Mouse (Mus musculus): Measurements from ENCODE around the gene Pkn3. TPM values are rescaled to one million over a fixed set of nuclear protein-coding genes. Genes with fewer than 3 reads are reported as not detected.

The Pkn3 gene
- polyA plus RNA-seq, 1 experiment = 4.3 TPM

GRCm38 (mm10) chr2:30100214-30100613 is 22.7 kb downstream of the Pkn3 start:
- no peak for TF ChIP-seq POLR2AphosphoS2 (IDR thresholded peaks at IDR 0.05; ENCODE audit: insufficient read length, low read depth)
- no peak for TF ChIP-seq E2F4 (IDR thresholded peaks at IDR 0.05; ENCODE audit: insufficient read depth)
- TF ChIP-seq MYOG (IDR thresholded peaks at IDR 0.05; ENCODE audit: control insufficient read depth in 1 of 3, insufficient read depth in 1 of 3, insufficient read length in 2 of 3, low read depth in 2 of 3) = no peak
- no peak for TF ChIP-seq CEBPB (IDR thresholded peaks at IDR 0.05; ENCODE audit: insufficient read depth, poor library complexity, severe bottlenecking)
- TF ChIP-seq TCF3 (IDR thresholded peaks at IDR 0.05; ENCODE audit: insufficient read length, low read depth) = no peak
- TF ChIP-seq REST (IDR thresholded peaks at IDR 0.05; ENCODE audit: insufficient read depth, insufficient read length) = no peak
- H3K27me3 ChIP-seq (ENCODE audit: control insufficient read depth, insufficient read depth, insufficient read length) = no peaks in the 10 kb centered on the region
- H3K4me3 ChIP-seq = no peak overlapping the region
- no peaks in the 10 kb centered on the region for H3K36me3 ChIP-seq (ENCODE audit: control insufficient read depth, insufficient read depth)
- peaks cover 2% of the 10 kb centered on the region for H3K79me2 ChIP-seq (ENCODE audit: control insufficient read depth, insufficient read depth)
- H3ac ChIP-seq (ENCODE audit: control insufficient read depth, insufficient read length) = no peak overlapping the region
- H3K4me2 ChIP-seq (ENCODE audit: low read depth) = no peak overlapping the region

- Histone ChIP-seq H3K79me2 (ENCODE audit: control insufficient read depth, insufficient read depth) (no peaks in the 10 kb centered on the region), H3K4me3 (no peak overlapping the region), H3ac (ENCODE audit: control insufficient read depth, insufficient read length) (no peak overlapping the region), H3K27me3 (ENCODE audit: control insufficient read depth, insufficient read depth, insufficient read length) (no peaks in the 10 kb centered on the region), H3K4me2 (ENCODE audit: low read depth) (no peak overlapping the region), H3K36me3 (ENCODE audit: control insufficient read depth, insufficient read depth) (no peaks in the 10 kb centered on the region)
- TF ChIP-seq POLR2AphosphoS2 (IDR thresholded peaks at IDR 0.05; ENCODE audit: insufficient read length, low read depth) (no peak), MYOD1 (IDR thresholded peaks at IDR 0.05; ENCODE audit: control insufficient read depth in 1 of 3, insufficient read length in 2 of 3, low read depth in 2 of 3) (no peak), SRF (IDR thresholded peaks at IDR 0.05; ENCODE audit: control insufficient read depth, insufficient read length, low read depth) (no peak), TCF12 (IDR thresholded peaks at IDR 0.05; ENCODE audit: insufficient read depth, poor library complexity, severe bottlenecking) (no peak), MYOG (IDR thresholded peaks at IDR 0.05; ENCODE audit: control insufficient read depth in 1 of 3, insufficient read depth in 1 of 3, insufficient read length in 2 of 3, low read depth in 2 of 3) (no peak), TCF3 (IDR thresholded peaks at IDR 0.05; ENCODE audit: insufficient read length, low read depth) (no peak), USF1 (IDR thresholded peaks at IDR 0.05; ENCODE audit: low read depth) (no peak), CEBPB (IDR thresholded peaks at IDR 0.05; ENCODE audit: insufficient read depth, poor library complexity, severe bottlenecking) (no peak), E2F4 (IDR thresholded peaks at IDR 0.05; ENCODE audit: insufficient read depth) (no peak), POLR2A (IDR thresholded peaks at IDR 0.05; ENCODE audit: insufficient read length, low read depth) (no peak), MAX (IDR thresholded peaks at IDR 0.05; ENCODE audit: low read depth) (no peak), REST (IDR thresholded peaks at IDR 0.05; ENCODE audit: insufficient read depth, insufficient read length) (no peak)
Measured at GRCm38 (mm10) chr2:30106364-30106763, 28.9 kb downstream of the Pkn3 start.

GRCm38 (mm10) chr2:30107646-30108045 is 30.2 kb downstream of the Pkn3 start:
- Histone ChIP-seq H3ac (ENCODE audit: control insufficient read depth, insufficient read length) (no peak overlapping the region), H3K4me3 (no peak overlapping the region), H3K79me2 (ENCODE audit: control insufficient read depth, insufficient read depth) (no peaks in the 10 kb centered on the region), H3K27me3 (ENCODE audit: control insufficient read depth, insufficient read depth, insufficient read length) (no peaks in the 10 kb centered on the region), H3K4me2 (ENCODE audit: low read depth) (no peak overlapping the region), H3K36me3 (ENCODE audit: control insufficient read depth, insufficient read depth) (no peaks in the 10 kb centered on the region)
- TF ChIP-seq TCF3 (IDR thresholded peaks at IDR 0.05; ENCODE audit: insufficient read length, low read depth) (no peak), MYOD1 (IDR thresholded peaks at IDR 0.05; ENCODE audit: control insufficient read depth in 1 of 3, insufficient read length in 2 of 3, low read depth in 2 of 3) (no peak), E2F4 (IDR thresholded peaks at IDR 0.05; ENCODE audit: insufficient read depth) (no peak), POLR2A (IDR thresholded peaks at IDR 0.05; ENCODE audit: insufficient read length, low read depth) (no peak), MAX (IDR thresholded peaks at IDR 0.05; ENCODE audit: low read depth) (no peak), REST (IDR thresholded peaks at IDR 0.05; ENCODE audit: insufficient read depth, insufficient read length) (no peak), TCF12 (IDR thresholded peaks at IDR 0.05; ENCODE audit: insufficient read depth, poor library complexity, severe bottlenecking) (no peak), SRF (IDR thresholded peaks at IDR 0.05; ENCODE audit: control insufficient read depth, insufficient read length, low read depth) (no peak), MYOG (IDR thresholded peaks at IDR 0.05; ENCODE audit: control insufficient read depth in 1 of 3, insufficient read depth in 1 of 3, insufficient read length in 2 of 3, low read depth in 2 of 3) (no peak)

- H3K36me3 ChIP-seq (ENCODE audit: control insufficient read depth, insufficient read depth) = no peaks in the 10 kb centered on the region
- no peaks in the 10 kb centered on the region for H3K27me3 ChIP-seq (ENCODE audit: control insufficient read depth, insufficient read depth, insufficient read length)
- no peaks in the 10 kb centered on the region for H3K79me2 ChIP-seq (ENCODE audit: control insufficient read depth, insufficient read depth)
- H3K4me2 ChIP-seq (ENCODE audit: low read depth) = no peak overlapping the region
- H3K4me3 ChIP-seq = no peak overlapping the region
- TF ChIP-seq TCF12 (IDR thresholded peaks at IDR 0.05; ENCODE audit: insufficient read depth, poor library complexity, severe bottlenecking) (no peak), POLR2A (IDR thresholded peaks at IDR 0.05; ENCODE audit: insufficient read length, low read depth) (no peak), REST (IDR thresholded peaks at IDR 0.05; ENCODE audit: insufficient read depth, insufficient read length) (no peak), USF1 (IDR thresholded peaks at IDR 0.05; ENCODE audit: low read depth) (no peak), CEBPB (IDR thresholded peaks at IDR 0.05; ENCODE audit: insufficient read depth, poor library complexity, severe bottlenecking) (no peak), MYOG (IDR thresholded peaks at IDR 0.05; ENCODE audit: control insufficient read depth in 1 of 3, insufficient read depth in 1 of 3, insufficient read length in 2 of 3, low read depth in 2 of 3) (no peak)
- no peak overlapping the region for H3ac ChIP-seq (ENCODE audit: control insufficient read depth, insufficient read length)
Measured at GRCm38 (mm10) chr2:30108260-30108659, 30.8 kb downstream of the Pkn3 start.

GRCm38 (mm10) chr2:30111500-30111899 is 34.0 kb downstream of the Pkn3 start:
- no peak overlapping the region for H3ac ChIP-seq (ENCODE audit: control insufficient read depth, insufficient read length)
- H3K79me2 ChIP-seq (ENCODE audit: control insufficient read depth, insufficient read depth) = no peaks in the 10 kb centered on the region
- no peak for TF ChIP-seq POLR2A (IDR thresholded peaks at IDR 0.05; ENCODE audit: insufficient read length, low read depth)
- no peaks in the 10 kb centered on the region for H3K27me3 ChIP-seq (ENCODE audit: control insufficient read depth, insufficient read depth, insufficient read length)
- H3K4me3 ChIP-seq = no peak overlapping the region
- no peak overlapping the region for H3K4me2 ChIP-seq (ENCODE audit: low read depth)
- no peaks in the 10 kb centered on the region for H3K36me3 ChIP-seq (ENCODE audit: control insufficient read depth, insufficient read depth)
